Mouse (Mus musculus): ENCODE results near the gene Zfp978.
A peak's percentile ranks its signal among the peaks of the same experiment; 100 is the strongest.
"Not testable (repeated sequence)": the region's sequence is repeated elsewhere in the genome, so short reads cannot be mapped to it uniquely, and the experiment has no call there.

Gene Zfp978

GRCm38 (mm10) chr4:147406735-147407462, 45.8 kb downstream of the Zfp978 start:
- DNase-seq (ENCODE audit: extremely low spot score, low spot score) = peak; percentile 74

- no peak for DNase-seq (ENCODE audit: extremely low spot score, low spot score)
Measured at GRCm38 (mm10) chr4:147407463-147407822, 46.3 kb downstream of the Zfp978 start.

- DNase-seq (ENCODE audit: extremely low spot score, low spot score) = not testable (repeated sequence)
Measured at GRCm38 (mm10) chr4:147416365-147416764, 55.3 kb downstream of the Zfp978 start.

GRCm38 (mm10) chr4:147417157-147417778, 56.2 kb downstream of the Zfp978 start:
- no peak for DNase-seq (ENCODE audit: extremely low spot score, low spot score)

- no peak for DNase-seq (ENCODE audit: extremely low spot score, low spot score)
Measured at GRCm38 (mm10) chr4:147417921-147418320, 56.8 kb downstream of the Zfp978 start.

GRCm38 (mm10) chr4:147418333-147418732, 57.2 kb downstream of the Zfp978 start:
- DNase-seq (ENCODE audit: extremely low spot score, low spot score) = not testable (repeated sequence)

- not testable (repeated sequence) for DNase-seq (ENCODE audit: extremely low spot score, low spot score)
Measured at GRCm38 (mm10) chr4:147419190-147419589, 58.1 kb downstream of the Zfp978 start.

GRCm38 (mm10) chr4:147419756-147420590, 58.9 kb downstream of the Zfp978 start:
- not testable (repeated sequence) for DNase-seq (ENCODE audit: extremely low spot score, low spot score)

GRCm38 (mm10) chr4:147420794-147421193, 59.7 kb downstream of the Zfp978 start:
- no peak for DNase-seq (ENCODE audit: extremely low spot score, low spot score)

- not testable (repeated sequence) for DNase-seq (ENCODE audit: extremely low spot score, low spot score)
Measured at GRCm38 (mm10) chr4:147421316-147421715, 60.2 kb downstream of the Zfp978 start.

- DNase-seq (ENCODE audit: extremely low spot score, low spot score) = no peak
Measured at GRCm38 (mm10) chr4:147423140-147423539, 62.0 kb downstream of the Zfp978 start.

GRCm38 (mm10) chr4:147423641-147424298, 62.7 kb downstream of the Zfp978 start:
- DNase-seq (ENCODE audit: extremely low spot score, low spot score) = no peak

GRCm38 (mm10) chr4:147424404-147424803, 63.3 kb downstream of the Zfp978 start:
- not testable (repeated sequence) for DNase-seq (ENCODE audit: extremely low spot score, low spot score)

- DNase-seq (ENCODE audit: extremely low spot score, low spot score) = not testable (repeated sequence)
Measured at GRCm38 (mm10) chr4:147425615-147426347, 64.7 kb downstream of the Zfp978 start.

GRCm38 (mm10) chr4:147430651-147431050, 69.5 kb downstream of the Zfp978 start:
- no peak for DNase-seq (ENCODE audit: extremely low spot score, low spot score)

GRCm38 (mm10) chr4:147431696-147432442, 70.8 kb downstream of the Zfp978 start:
- not testable (repeated sequence) for DNase-seq (ENCODE audit: extremely low spot score, low spot score)

- no peak for DNase-seq (ENCODE audit: extremely low spot score, low spot score)
Measured at GRCm38 (mm10) chr4:147432443-147432790, 71.3 kb downstream of the Zfp978 start.

- no peak for DNase-seq (ENCODE audit: extremely low spot score, low spot score)
Measured at GRCm38 (mm10) chr4:147433017-147433416, 71.9 kb downstream of the Zfp978 start.

- DNase-seq (ENCODE audit: extremely low spot score, low spot score) = no peak
Measured at GRCm38 (mm10) chr4:147433874-147434273, 72.8 kb downstream of the Zfp978 start.
